Mouse (Mus musculus) embryonic stem cell, embryonic (primary cell): ENCODE data around the gene Mcoln2.

Experiments used
- CTCF ChIA-PET, 4 experiments: fragments of 300-600 bp in 2 of 4; fragments of 350-600 bp in 2 of 4; sonication (Branson Sonifier 250); formaldehyde crosslinking; loops; one replicate each; lab custom pipeline; 2022; ENCODE audit warnings: inconsistent platforms in 2 of 4; lab: Charles Lee
- POLR2A ChIA-PET, 4 experiments: fragments of 300-600 bp in 2 of 4; fragments of 350-600 bp in 2 of 4; sonication (Branson Sonifier 250); formaldehyde crosslinking; loops; one replicate each; lab custom pipeline; 2022; ENCODE audit warnings: antibody characterized with exemption in 4 of 4, inconsistent platforms in 1 of 4; lab: Charles Lee

The Mcoln2 gene

GRCm38 (mm10) chr3:146134834-146135233 lies 14.8 kb upstream of the Mcoln2 start:
- CTCF ChIA-PET, result interaction anchor here in 1 of 4 experiments (0.5 kb wide), 1 partner anchor 43 kb away, joined by 7 read pairs; no protein-coding TSS in a partner anchor
- POLR2A ChIA-PET, result no interaction called here

GRCm38 (mm10) chr3:146135417-146135816 lies 14.2 kb upstream of the Mcoln2 start:
- ChIA-PET POLR2A (no interaction called here), CTCF (interaction anchor here (0.5 to 0.8 kb wide), 4 partner anchors 9 to 186 kb away, joined by 3 to 4 read pairs (median 3); no protein-coding TSS in a partner anchor)

- ChIA-PET CTCF (interaction anchor here in 2 of 4 experiments (0.5 to 1.3 kb wide), 6 partner anchors 10 to 195 kb away, joined by 3 to 7 read pairs (median 4); no protein-coding TSS in a partner anchor), POLR2A (interaction anchor here in 1 of 4 experiments (0.8 kb wide), 1 partner anchor 42 kb away, joined by 3 read pairs; no protein-coding TSS in a partner anchor)
These were observed 13.2 kb upstream of the Mcoln2 start for GRCm38 (mm10) chr3:146136422-146136821.

GRCm38 (mm10) chr3:146140276-146140675 lies 9.4 kb upstream of the Mcoln2 start:
- CTCF ChIA-PET, result no interaction called here
- POLR2A ChIA-PET, result no interaction called here

- CTCF ChIA-PET, result interaction anchor here in 1 of 4 experiments (0.9 kb wide), 1 partner anchor 36 kb away, joined by 4 read pairs; no protein-coding TSS in a partner anchor
These were observed 7.1 kb upstream of the Mcoln2 start for GRCm38 (mm10) chr3:146142523-146142922.

GRCm38 (mm10) chr3:146145501-146145900 lies 4.1 kb upstream of the Mcoln2 start:
- ChIA-PET CTCF (interaction anchor here in 2 of 4 experiments (0.6 to 3.5 kb wide), 2 partner anchors 32 kb away, joined by 3 to 14 read pairs (median 3); no protein-coding TSS in a partner anchor), POLR2A (no interaction called here)

More at GRCm38 (mm10) chr3:146142523-146142922, 7.1 kb upstream of the Mcoln2 start:
- POLR2A ChIA-PET, result interaction anchor here in 1 of 4 experiments (0.6 kb wide), 1 partner anchor 126 kb away, joined by 3 read pairs; no protein-coding TSS in a partner anchor

- CTCF ChIA-PET, result interaction anchor here in 3 of 4 experiments (0.6 to 3.5 kb wide), 4 partner anchors 9 to 32 kb away, joined by 3 to 14 read pairs (median 4); no protein-coding TSS in a partner anchor
- POLR2A ChIA-PET, result interaction anchor here in 1 of 4 experiments (0.7 to 1.8 kb wide), 2 partner anchors 10 to 21 kb away, joined by 3 to 4 read pairs; no protein-coding TSS in a partner anchor
These were observed 3.5 kb upstream of the Mcoln2 start for GRCm38 (mm10) chr3:146146131-146146530.

GRCm38 (mm10) chr3:146150058-146150400 lies 396 bp downstream of the Mcoln2 start:
- ChIA-PET CTCF (interaction anchor here in 3 of 4 experiments (0.6 to 2.3 kb wide), 3 partner anchors 28 to 200 kb away, joined by 3 to 8 read pairs (median 7); no protein-coding TSS in a partner anchor), POLR2A (no interaction called here)

- POLR2A ChIA-PET, result no interaction called here
- CTCF ChIA-PET, result interaction anchor here in 3 of 4 experiments (0.6 to 2.3 kb wide), 4 partner anchors 27 to 738 kb away, joined by 3 to 8 read pairs (median 6); no protein-coding TSS in a partner anchor
These were observed 927 bp downstream of the Mcoln2 start for GRCm38 (mm10) chr3:146150560-146150959.

GRCm38 (mm10) chr3:146151328-146151727 lies 1.7 kb downstream of the Mcoln2 start:
- POLR2A ChIA-PET, result no interaction called here
- CTCF ChIA-PET, result interaction anchor here in 3 of 4 experiments (0.5 to 2.3 kb wide), 3 partner anchors 27 to 197 kb away, joined by 3 to 7 read pairs (median 3); no protein-coding TSS in a partner anchor

- ChIA-PET CTCF (interaction anchor here in 3 of 4 experiments (0.5 to 2.3 kb wide), 3 partner anchors 26 to 196 kb away, joined by 3 to 7 read pairs (median 3); no protein-coding TSS in a partner anchor), POLR2A (interaction anchor here in 1 of 4 experiments (0.8 kb wide), 1 partner anchor 9 kb away, joined by 4 read pairs; no protein-coding TSS in a partner anchor)
These were observed 2.1 kb downstream of the Mcoln2 start for GRCm38 (mm10) chr3:146151755-146152154.

GRCm38 (mm10) chr3:146152348-146152747 lies 2.7 kb downstream of the Mcoln2 start:
- CTCF ChIA-PET, result interaction anchor here in 1 of 4 experiments (1.6 kb wide), 1 partner anchor 29 kb away, joined by 5 read pairs; no protein-coding TSS in a partner anchor
- POLR2A ChIA-PET, result interaction anchor here in 2 of 4 experiments (0.7 to 0.8 kb wide), 2 partner anchors 8 to 267 kb away, joined by 3 to 4 read pairs; no protein-coding TSS in a partner anchor

- POLR2A ChIA-PET, result no interaction called here
- CTCF ChIA-PET, result interaction anchor here in 3 of 4 experiments (0.6 to 2.1 kb wide), 3 partner anchors 25 to 897 kb away, joined by 3 to 8 read pairs (median 5); no protein-coding TSS in a partner anchor
These were observed 3.3 kb downstream of the Mcoln2 start for GRCm38 (mm10) chr3:146152913-146153312.

GRCm38 (mm10) chr3:146153862-146154611 lies 4.4 kb downstream of the Mcoln2 start:
- POLR2A ChIA-PET, result no interaction called here
- CTCF ChIA-PET, result interaction anchor here in 2 of 4 experiments (1.6 to 2.1 kb wide), 2 partner anchors 24 to 27 kb away, joined by 5 to 8 read pairs; no protein-coding TSS in a partner anchor

GRCm38 (mm10) chr3:146155628-146156576 lies 6.3 kb downstream of the Mcoln2 start:
- CTCF ChIA-PET, result interaction anchor here in 2 of 4 experiments (0.7 to 1.8 kb wide), 2 partner anchors 22 to 206 kb away, joined by 3 to 9 read pairs; no protein-coding TSS in a partner anchor

GRCm38 (mm10) chr3:146156811-146157210 lies 7.2 kb downstream of the Mcoln2 start:
- ChIA-PET POLR2A (interaction anchor here in 1 of 4 experiments (0.7 kb wide), 1 partner anchor 11 kb away, joined by 7 read pairs; no protein-coding TSS in a partner anchor), CTCF (interaction anchor here in 3 of 4 experiments (0.6 to 1.8 kb wide), 3 partner anchors 9 to 207 kb away, joined by 3 to 9 read pairs (median 3); no protein-coding TSS in a partner anchor)

More at GRCm38 (mm10) chr3:146155628-146156576, 6.3 kb downstream of the Mcoln2 start:
- POLR2A ChIA-PET, result interaction anchor here in 1 of 4 experiments (1.1 to 1.2 kb wide), 2 partner anchors 9 to 15 kb away, joined by 3 read pairs; no protein-coding TSS in a partner anchor

GRCm38 (mm10) chr3:146158039-146158438 lies 8.4 kb downstream of the Mcoln2 start:
- POLR2A ChIA-PET, result interaction anchor here in 1 of 4 experiments (0.7 kb wide), 1 partner anchor 200 kb away, joined by 4 read pairs; no protein-coding TSS in a partner anchor
- CTCF ChIA-PET, result no interaction called here
